Mouse (Mus musculus) mesoderm, embryonic 11.5 days (tissue): ENCODE results near the gene Ttc23.

Source experiments
- DNase-seq: peaks from one replicate; pipeline ENCODE4 v3.0.0-alpha.2; 2012; ENCODE audit warnings: low read depth, low spot score

Ttc23 gene

GRCm38 (mm10) chr7:67801022-67801421 lies 153.8 kb downstream of the Ttc23 start:
- DNase-seq: no peak

DNA sequence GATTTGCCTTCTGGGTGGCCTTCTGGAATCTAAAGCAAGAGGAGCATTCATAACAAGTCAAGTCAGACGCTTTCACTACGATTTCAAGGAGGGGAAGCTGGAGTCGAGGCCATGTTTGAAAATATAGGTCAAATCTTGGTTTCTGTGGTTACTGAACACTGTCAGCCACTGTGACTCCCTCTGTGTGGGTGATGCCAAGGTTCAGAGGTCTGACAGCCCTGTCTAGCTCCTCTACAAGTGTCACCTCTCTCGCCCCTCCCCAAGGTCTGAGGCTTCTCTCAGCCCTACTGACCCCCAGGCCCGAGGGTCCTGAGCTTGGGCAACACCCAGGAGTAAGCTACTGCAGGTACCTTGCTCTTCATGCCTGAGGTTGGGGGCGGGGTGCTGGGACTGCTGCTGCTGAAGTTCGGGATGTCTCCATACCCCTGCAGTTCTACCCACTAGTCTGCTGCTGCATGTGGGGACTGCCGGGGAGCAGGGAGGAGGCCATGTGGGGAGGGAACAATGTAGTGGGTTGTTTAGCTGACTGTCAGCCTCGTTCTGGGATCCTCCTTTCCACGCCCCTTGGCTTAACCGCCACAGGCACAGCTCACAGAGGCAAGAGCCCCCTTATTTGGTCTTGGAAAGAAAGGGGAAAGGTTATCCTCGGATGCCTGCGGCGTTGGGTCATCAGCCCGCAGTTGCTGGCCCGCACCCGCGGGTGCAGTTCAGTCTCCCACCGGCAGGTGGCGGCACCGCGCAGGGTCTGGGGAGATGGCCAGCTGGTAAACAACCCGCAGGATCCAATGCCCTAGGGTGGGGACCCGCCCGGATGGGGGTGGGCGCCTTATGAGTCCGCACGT lies 156.0 kb downstream of the Ttc23 start:
- peak; percentile 85 for DNase-seq

DNA sequence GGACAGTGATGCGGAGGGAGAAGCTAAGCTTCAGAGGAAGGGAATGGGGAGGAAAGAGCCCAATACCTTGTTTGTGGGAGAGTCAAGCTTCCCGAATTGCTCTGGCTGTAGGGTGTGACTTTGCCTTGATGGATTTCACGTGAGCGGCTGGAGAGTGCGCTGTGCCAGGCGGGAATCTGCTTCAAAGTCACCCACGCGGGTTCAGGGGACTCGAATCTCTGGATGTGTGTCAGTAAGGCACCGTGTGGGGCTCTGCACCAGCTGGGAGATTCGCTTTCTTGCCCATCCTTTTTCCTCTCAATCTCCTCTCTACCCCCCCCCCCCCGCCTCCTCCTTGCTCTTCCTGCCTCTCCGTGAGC lies 156.6 kb downstream of the Ttc23 start:
- no peak for DNase-seq
